Mouse (Mus musculus): ENCODE measurements around the gene Tle2.

The Tle2 gene

GRCm38 (mm10) chr10:81553807-81554755, 20.3 kb upstream of the Tle2 start:
- DNase-seq (ENCODE audit: low spot score in 2 of 2), result no peak

GRCm38 (mm10) chr10:81556282-81556681, 18.1 kb upstream of the Tle2 start:
- DNase-seq (ENCODE audit: low spot score in 2 of 2), result no peak

GRCm38 (mm10) chr10:81557491-81557890, 16.9 kb upstream of the Tle2 start:
- DNase-seq (ENCODE audit: low spot score in 2 of 2), result no peak

- peak; percentile 82 to 83 for DNase-seq (ENCODE audit: low spot score in 2 of 2)
Observed at GRCm38 (mm10) chr10:81559163-81559626, 15.2 kb upstream of the Tle2 start, which contains the start of gene Aes. Gene Aes (plus strand): TSS chr10:81559488.

DNA sequence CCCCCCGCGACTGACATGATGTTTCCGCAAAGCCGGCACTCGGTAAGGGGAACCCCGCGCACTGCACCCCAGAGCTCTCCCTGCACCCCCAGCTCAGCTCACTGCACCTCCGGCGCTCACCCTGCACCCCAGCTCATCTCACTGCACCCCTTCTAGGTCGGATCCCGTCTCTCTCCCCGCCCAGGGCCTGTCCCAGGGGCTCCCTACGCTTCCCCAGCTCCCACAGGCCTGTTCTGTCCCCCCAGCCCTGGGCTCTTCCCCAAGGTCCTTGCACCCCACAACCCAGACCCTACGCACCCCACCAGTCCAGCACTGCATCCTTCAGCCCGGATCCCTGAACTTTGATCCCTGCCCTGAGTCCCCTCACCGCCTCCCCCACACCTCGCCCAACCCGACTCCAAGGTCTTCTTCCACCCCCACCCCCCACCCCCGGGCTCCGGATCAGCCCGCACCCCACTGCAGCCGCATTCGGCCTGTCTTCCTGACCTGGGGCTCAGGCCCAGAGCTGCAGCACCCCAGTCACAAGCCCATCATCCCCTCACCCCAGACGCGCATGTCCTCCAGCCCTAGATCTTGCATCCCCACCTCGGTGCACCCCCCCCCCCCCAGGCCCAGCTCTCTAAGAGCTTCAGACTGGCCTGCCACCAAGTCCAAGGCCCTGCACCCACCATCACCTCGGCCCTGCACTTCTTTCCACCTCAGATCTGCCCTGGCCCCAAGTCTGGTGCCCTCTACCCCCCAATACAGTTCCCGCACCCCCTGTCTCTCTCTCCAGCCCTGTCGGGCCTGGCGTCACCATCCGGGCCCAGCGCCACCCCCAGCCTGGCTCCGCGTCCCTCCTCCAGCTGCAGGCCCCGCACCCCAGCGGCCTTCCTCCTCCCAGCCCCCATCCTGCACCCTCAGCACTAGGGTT, 14.5 kb upstream of the Tle2 start:
- DNase-seq (ENCODE audit: low spot score in 2 of 2), result peak; percentile 72 to 79

GRCm38 (mm10) chr10:81560719-81561459, 13.5 kb upstream of the Tle2 start:
- peak in 1 of 2 experiments; percentile 45 for DNase-seq (ENCODE audit: low spot score in 2 of 2)

- no peak for DNase-seq (ENCODE audit: low spot score in 2 of 2)
Observed at GRCm38 (mm10) chr10:81562411-81562810, 11.9 kb upstream of the Tle2 start.

- no peak for DNase-seq (ENCODE audit: low spot score in 2 of 2)
Observed at GRCm38 (mm10) chr10:81563481-81563880, 10.9 kb upstream of the Tle2 start.

GRCm38 (mm10) chr10:81564216-81564615, 10.1 kb upstream of the Tle2 start:
- DNase-seq (ENCODE audit: low spot score in 2 of 2), result peak; percentile 67 to 74

- DNase-seq (ENCODE audit: low spot score in 2 of 2), result peak in 1 of 2 experiments; percentile 42
Observed at GRCm38 (mm10) chr10:81564734-81565133, 9.6 kb upstream of the Tle2 start.

DNA sequence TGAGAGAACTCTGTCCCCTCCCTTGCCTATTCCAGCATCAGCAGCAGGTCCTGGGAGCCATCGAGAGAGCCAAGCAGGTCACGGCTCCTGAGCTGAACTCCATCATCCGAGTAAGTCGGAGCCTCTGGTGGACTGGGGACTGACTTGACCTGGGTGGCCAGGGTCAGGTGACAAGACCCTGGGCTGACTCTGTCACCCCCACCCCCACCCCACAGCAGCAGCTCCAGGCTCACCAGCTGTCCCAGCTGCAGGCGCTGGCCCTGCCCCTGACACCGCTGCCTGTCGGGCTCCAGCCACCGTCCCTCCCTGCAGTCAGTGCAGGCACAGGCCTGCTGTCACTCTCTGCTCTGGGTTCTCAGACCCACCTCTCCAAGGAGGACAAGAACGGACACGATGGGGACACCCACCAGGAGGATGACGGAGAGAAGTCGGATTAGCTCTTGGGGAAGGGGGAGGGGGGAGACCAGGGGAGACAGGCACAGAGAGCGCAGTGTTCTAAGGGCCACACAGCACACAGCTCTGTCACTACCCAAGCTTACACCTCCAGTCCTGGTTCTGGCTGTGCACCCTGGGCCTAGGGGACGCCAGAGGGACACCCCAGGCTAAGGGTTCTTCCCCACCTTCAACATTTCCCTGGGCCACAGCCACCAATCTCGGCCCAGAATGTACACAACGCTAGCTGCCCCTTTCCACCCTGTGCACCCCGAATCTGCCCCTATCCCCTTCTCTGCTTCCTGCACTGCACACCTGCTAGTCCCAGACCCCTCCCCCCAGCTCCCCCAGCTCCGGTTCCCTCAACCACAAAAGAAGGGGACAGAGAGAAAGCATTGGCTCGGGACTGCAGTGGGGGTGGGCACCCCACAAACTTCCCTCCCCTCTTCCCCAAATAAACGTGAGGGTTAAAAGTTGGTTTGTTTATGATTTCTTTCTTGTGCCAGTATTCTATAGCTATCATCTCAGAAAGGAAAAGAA, 8.8 kb upstream of the Tle2 start:
- DNase-seq (ENCODE audit: low spot score in 2 of 2), result no peak

DNA sequence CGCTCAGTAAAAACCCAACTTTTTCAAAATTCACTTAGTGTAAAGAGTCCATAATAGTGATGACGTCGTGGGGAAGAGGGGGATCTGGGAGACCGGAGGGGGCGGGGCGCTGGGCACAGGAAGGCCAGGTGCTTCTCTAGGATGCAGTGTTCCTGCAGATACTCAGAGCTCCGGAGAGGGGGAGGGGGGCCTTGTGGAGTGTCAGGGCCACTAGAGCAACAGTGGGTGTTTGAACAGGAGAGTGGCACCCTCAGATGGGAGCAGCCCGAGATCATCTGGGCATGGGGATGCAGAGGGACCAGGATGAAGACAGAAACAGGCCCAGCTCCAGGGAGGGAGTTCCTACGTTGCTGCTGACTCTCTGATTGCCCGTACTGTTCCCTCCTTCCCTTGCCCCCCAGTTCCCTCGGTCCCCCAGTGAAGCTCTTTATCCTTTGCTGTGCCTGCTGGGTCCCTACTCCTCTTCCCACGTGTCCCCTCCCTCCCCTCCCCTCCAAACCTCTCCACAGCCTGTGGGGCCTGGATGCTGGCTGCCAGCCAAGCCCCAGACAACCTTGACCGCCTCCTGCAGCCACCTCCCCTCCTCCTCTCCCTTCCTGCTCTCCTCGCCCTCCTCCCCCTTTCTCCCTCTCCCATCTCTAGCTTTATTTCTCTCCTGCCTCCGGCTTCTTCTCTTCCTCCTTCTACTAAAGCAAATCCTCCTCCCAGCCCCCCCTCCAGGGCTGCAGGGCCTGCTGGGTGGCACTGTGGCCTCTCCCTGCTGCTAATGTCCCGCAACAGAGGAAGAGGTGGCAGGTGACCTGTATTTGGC, 5.8 kb upstream of the Tle2 start:
- DNase-seq (ENCODE audit: low spot score in 2 of 2), result no peak

- no peak for DNase-seq (ENCODE audit: low spot score in 2 of 2)
Observed at GRCm38 (mm10) chr10:81569507-81570237, 4.7 kb upstream of the Tle2 start.

DNA sequence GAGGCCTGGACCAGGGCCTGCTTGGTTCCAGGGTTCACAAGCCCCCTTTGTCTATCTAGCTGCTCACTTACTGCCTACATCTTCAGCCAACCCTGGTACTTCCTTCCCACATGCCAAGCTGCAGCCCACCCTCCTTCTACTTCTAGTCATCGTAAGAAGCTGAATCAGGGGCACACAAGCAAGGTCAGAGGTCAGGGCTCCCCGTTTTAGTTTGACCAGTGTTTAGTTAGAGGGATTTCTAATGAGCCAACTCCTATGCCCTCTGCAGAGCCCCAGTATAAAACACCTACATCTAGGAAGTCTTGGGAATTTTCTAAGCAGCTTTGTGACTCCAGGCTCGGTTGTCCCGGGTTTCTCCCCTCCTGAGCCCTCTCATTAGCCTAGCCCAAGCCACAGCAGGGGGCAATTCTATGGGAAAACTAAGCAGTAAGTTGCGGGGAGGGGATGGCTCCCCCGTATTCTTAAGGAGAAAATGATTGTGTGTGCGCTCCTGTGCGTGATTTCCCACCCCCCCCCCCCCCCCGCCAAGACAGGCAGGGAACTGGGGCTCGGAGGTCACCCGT, 4.0 kb upstream of the Tle2 start:
- no peak for DNase-seq (ENCODE audit: low spot score in 2 of 2)

DNA sequence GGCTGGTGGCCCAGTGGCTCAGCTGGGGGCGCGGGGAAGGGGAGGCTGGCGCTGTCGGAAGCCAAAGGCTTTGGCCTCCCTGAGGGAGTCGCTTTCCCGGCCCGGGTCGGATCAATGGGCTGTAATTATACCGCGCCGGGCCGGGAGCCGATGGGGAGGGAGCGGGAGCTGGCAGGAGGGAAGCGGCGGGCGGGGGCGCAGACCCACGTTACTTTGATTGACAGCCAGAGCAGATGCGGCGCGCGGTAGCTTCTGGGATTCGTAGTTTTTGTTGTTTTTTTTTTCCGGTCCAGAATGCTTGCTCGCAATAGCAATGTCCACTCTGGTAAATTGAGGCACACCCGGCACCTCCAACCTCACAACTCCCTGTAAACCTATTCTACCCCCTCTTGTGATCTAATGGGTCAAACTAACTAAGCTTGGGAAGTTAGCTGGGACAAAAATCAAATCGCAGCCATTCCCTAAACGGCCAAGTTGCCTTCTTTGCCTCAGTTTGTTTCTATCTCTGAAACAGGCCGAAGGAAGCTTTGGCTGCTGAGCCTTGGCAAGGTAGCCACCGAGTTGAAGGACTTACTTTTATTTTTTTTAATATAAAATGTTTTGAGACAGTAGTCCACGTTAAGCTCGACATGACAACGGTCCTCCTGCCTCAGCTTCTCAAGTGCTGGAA, 3.4 kb upstream of the Tle2 start:
- peak; percentile 90 to 93 for DNase-seq (ENCODE audit: low spot score in 2 of 2)

- DNase-seq (ENCODE audit: low spot score in 2 of 2), result peak; percentile 99 to 100
Observed at GRCm38 (mm10) chr10:81571501-81571876, 2.9 kb upstream of the Tle2 start.

GRCm38 (mm10) chr10:81572133-81572671, 2.2 kb upstream of the Tle2 start:
- DNase-seq (ENCODE audit: low spot score in 2 of 2), result peak in 1 of 2 experiments; percentile 23

DNA sequence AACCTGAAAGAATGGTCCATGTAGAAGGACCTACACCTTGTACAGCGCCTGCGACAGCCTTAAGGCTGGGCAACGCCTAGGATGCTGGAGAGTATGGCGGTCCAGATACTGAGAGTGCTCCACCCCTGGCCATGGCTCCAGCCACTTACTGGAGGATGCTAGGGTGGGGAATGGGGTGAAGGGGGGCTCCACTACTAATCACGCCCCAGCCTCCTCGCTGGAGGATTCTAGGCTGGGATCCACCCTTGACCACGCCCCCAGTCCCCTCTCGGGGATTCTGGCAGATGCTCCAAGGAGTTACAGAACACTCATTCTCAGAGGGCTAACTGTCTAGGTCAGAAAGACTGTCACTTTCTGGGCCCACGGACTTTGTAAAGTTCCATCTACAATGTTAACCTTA, 1.4 kb upstream of the Tle2 start:
- DNase-seq (ENCODE audit: low spot score in 2 of 2), result peak; percentile 70 to 79

Data from heart, adult 9 months (tissue).